Mouse (Mus musculus) liver, embryonic 14.5 days (tissue): Measurements from ENCODE around the gene Chrm5.

Experiments
- CTCF ChIP-seq: IDR thresholded peaks from 2 replicates; pipeline ENCODE4 v1.5.1; 2016; ENCODE audit warnings: antibody characterized with exemption, low read depth, control low read depth
- EP300 ChIP-seq: IDR thresholded peaks from 2 replicates; pipeline ENCODE4 v1.6.1; 2016; ENCODE audit warnings: antibody characterized with exemption, low read depth

GRCm38 (mm10) chr2:112469542-112469941, 11.0 kb downstream of the Chrm5 start:
- TF ChIP-seq CTCF = no peak
- no peak for TF ChIP-seq EP300
